Mouse (Mus musculus): ENCODE measurements around the gene Frmd4a.

- TF ChIP-seq CTCF (IDR thresholded peaks at IDR 0.05; ENCODE audit: extremely low read depth, insufficient read depth, insufficient read length, insufficient replicate concordance) = no peak
- TF ChIP-seq POLR2A (IDR thresholded peaks at IDR 0.05; ENCODE audit: low read depth, low read length) = no peak
Observed at GRCm38 (mm10) chr2:4169726-4170125, 152.2 kb downstream of the Frmd4a start.

Measured in spleen, adult 2 months (tissue).